Mouse (Mus musculus) kidney, adult 9 months (tissue): ENCODE measurements around the gene Ephb1.

Experiments
- DNase-seq: peaks from one replicate; pipeline ENCODE4 v3.0.0; 2022

Gene Ephb1

DNA sequence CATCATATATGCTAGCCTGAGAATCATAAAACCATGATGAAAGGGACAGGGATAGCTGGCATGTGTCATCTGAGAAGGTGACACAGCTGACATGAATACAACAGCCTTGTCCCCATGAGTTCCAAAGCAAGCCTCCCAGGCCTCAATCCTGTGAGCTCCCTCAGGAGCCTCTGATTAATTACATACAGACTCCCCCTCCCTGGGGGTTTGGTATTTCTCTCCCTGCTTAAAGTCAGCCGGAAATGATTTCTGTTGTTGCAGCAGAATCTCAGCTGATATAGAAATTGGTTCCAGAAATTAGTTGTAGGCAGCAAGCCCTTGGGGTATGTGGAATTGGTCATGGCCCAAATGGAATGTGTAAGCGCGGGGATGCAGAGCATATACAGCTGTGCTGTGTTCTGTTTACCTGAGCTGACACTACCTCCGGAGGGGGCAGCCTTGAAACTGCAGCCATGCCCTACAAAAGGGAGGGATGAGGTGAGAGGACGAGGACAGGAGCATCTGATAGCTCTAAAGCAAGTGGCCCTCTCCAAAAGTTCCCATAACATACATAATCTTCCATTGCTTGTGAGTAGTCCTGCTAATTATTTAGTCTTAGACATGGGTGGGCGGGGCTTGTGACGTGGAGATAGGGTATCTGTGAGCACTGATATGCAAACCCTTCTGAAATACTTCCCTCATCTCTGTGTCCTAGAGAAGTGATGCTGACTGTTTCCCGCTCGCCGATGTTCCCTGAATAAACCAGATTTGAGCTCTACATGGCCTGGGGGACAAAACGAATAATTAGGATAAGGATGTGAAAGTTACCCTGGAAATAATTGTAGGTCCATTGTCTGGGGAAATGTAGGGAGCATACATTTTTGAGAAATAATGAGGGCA is 477.1 kb downstream of the Ephb1 start:
- no peak for DNase-seq

GRCm38 (mm10) chr9:101875306-101875705 is 479.2 kb downstream of the Ephb1 start:
- DNase-seq: no peak
